Mouse (Mus musculus): ENCODE data around the gene 4930404N11Rik. TPM values are rescaled to one million over a fixed set of nuclear protein-coding genes. Genes with fewer than 3 reads are reported as not detected.

4930404N11Rik gene
- polyA plus RNA-seq, 1 experiment = 0.16 TPM

DNA sequence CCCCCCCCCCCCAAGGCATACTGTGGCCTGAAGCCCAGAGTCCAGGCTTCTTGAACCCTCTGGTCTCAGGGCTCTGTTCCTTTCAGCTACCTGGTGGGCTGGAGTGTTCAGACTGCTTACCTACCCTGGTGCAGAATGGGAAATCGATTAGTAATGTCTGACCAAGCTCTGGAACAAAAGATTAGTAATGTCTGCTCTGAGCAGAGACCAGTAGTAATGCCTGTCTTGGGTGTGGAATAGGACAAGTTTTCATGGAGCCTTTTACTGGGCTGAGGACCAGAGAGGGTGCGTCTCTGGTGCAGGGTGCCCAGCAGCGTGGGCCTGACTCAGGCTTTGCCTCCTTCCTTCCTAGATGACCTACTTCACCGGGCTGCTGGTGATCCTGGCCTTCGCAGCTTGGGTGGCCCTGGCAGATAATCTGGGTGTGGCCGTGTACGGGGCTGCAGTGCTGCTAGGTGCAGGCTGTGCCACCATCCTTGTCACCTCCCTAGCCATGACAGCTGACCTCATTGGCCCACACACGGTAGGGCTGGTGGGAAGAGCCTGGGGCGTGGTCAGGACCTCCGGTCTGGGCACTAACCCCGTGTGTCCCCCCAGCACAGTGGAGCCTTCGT lies 3.2 kb downstream of the 4930404N11Rik start:
- TF ChIP-seq CTCF (conservative IDR thresholded peaks at IDR 0.05; ENCODE audit: insufficient read depth, insufficient read length, low read depth, low read length) (no peak), POLR2A (IDR thresholded peaks at IDR 0.05; ENCODE audit: low read depth, low read length) (no peak)
- H3K4me1 ChIP-seq (ENCODE audit: control insufficient read depth, insufficient read depth, low read length) = peaks cover 12% of the 10 kb centered on the region
- H3K27me3 ChIP-seq (replicated peaks; ENCODE audit: control insufficient read depth, insufficient read depth, low read length) = no peaks in the 10 kb centered on the region
- H3K27ac ChIP-seq (ENCODE audit: insufficient read depth, low read depth, low read length) = no peak overlapping the region
- DNase-seq = no peak
- WGBS = 84% methylated on average over 12 of the region's 12 CpGs
- H3K4me3 ChIP-seq (ENCODE audit: insufficient read depth, low read depth, low read length) = no peak overlapping the region
- H3K36me3 ChIP-seq (ENCODE audit: control insufficient read depth, insufficient read depth, low read length) = no peaks in the 10 kb centered on the region

GRCm38 (mm10) chr10:81360721-81361120 lies 4.9 kb downstream of the 4930404N11Rik start:
- no peak overlapping the region for H3K27ac ChIP-seq (ENCODE audit: insufficient read depth, low read depth, low read length)
- no peaks in the 10 kb centered on the region for H3K36me3 ChIP-seq (ENCODE audit: control insufficient read depth, insufficient read depth, low read length)
- TF ChIP-seq POLR2A (IDR thresholded peaks at IDR 0.05; ENCODE audit: low read depth, low read length) (no peak), CTCF (conservative IDR thresholded peaks at IDR 0.05; ENCODE audit: insufficient read depth, insufficient read length, low read depth, low read length) (no peak)
- no peak for DNase-seq
- H3K4me3 ChIP-seq (ENCODE audit: insufficient read depth, low read depth, low read length) = no peak overlapping the region
- 75% methylated on average over 8 of the region's 8 CpGs for WGBS
- H3K27me3 ChIP-seq (replicated peaks; ENCODE audit: control insufficient read depth, insufficient read depth, low read length) = no peaks in the 10 kb centered on the region
- H3K4me1 ChIP-seq (ENCODE audit: control insufficient read depth, insufficient read depth, low read length) = peaks cover 21% of the 10 kb centered on the region

GRCm38 (mm10) chr10:81358841-81359240 lies 6.8 kb downstream of the 4930404N11Rik start:
- Histone ChIP-seq H3K36me3 (ENCODE audit: control insufficient read depth, insufficient read depth, low read length) (no peaks in the 10 kb centered on the region), H3K27me3 (replicated peaks; ENCODE audit: control insufficient read depth, insufficient read depth, low read length) (no peaks in the 10 kb centered on the region), H3K4me3 (ENCODE audit: insufficient read depth, low read depth, low read length) (no peak overlapping the region), H3K27ac (ENCODE audit: insufficient read depth, low read depth, low read length) (no peak overlapping the region), H3K4me1 (ENCODE audit: control insufficient read depth, insufficient read depth, low read length) (peaks cover 21% of the 10 kb centered on the region)
- WGBS = 38% methylated on average over 1 of the region's 1 CpGs
- TF ChIP-seq POLR2A (IDR thresholded peaks at IDR 0.05; ENCODE audit: low read depth, low read length) (no peak), CTCF (conservative IDR thresholded peaks at IDR 0.05; ENCODE audit: insufficient read depth, insufficient read length, low read depth, low read length) (no peak)
- peak; percentile 76 for DNase-seq

GRCm38 (mm10) chr10:81358209-81358608 lies 7.4 kb downstream of the 4930404N11Rik start:
- Histone ChIP-seq H3K27ac (ENCODE audit: insufficient read depth, low read depth, low read length) (no peak overlapping the region), H3K27me3 (replicated peaks; ENCODE audit: control insufficient read depth, insufficient read depth, low read length) (no peaks in the 10 kb centered on the region), H3K4me1 (ENCODE audit: control insufficient read depth, insufficient read depth, low read length) (peaks cover 21% of the 10 kb centered on the region), H3K4me3 (ENCODE audit: insufficient read depth, low read depth, low read length) (peak overlapping the region; percentile 74), H3K36me3 (ENCODE audit: control insufficient read depth, insufficient read depth, low read length) (no peaks in the 10 kb centered on the region)
- TF ChIP-seq POLR2A (IDR thresholded peaks at IDR 0.05; ENCODE audit: low read depth, low read length) (no peak), CTCF (conservative IDR thresholded peaks at IDR 0.05; ENCODE audit: insufficient read depth, insufficient read length, low read depth, low read length) (no peak)
- no peak for DNase-seq
- 42% methylated on average over 4 of the region's 4 CpGs for WGBS

GRCm38 (mm10) chr10:81356991-81357844 lies 8.4 kb downstream of the 4930404N11Rik start, which contains the start of gene Mfsd12:
TSS of gene Mfsd12 (plus strand) at chr10:81357491.
- Histone ChIP-seq H3K36me3 (ENCODE audit: control insufficient read depth, insufficient read depth, low read length) (no peaks in the 10 kb centered on the region), H3K27ac (ENCODE audit: insufficient read depth, low read depth, low read length) (no peak within 1 kb of the TSS), H3K4me1 (ENCODE audit: control insufficient read depth, insufficient read depth, low read length) (peaks cover 21% of the 10 kb centered on the region), H3K4me3 (ENCODE audit: insufficient read depth, low read depth, low read length) (peak within 1 kb of the TSS; percentile 74), H3K27me3 (replicated peaks; ENCODE audit: control insufficient read depth, insufficient read depth, low read length) (no peaks in the 10 kb centered on the region)
- peak; percentile 95 for DNase-seq
- 2% methylated on average over 79 of the region's 79 CpGs for WGBS
- TF ChIP-seq POLR2A (IDR thresholded peaks at IDR 0.05; ENCODE audit: low read depth, low read length) = no peak
- no peak for TF ChIP-seq CTCF (conservative IDR thresholded peaks at IDR 0.05; ENCODE audit: insufficient read depth, insufficient read length, low read depth, low read length)

- Histone ChIP-seq H3K4me1 (ENCODE audit: control insufficient read depth, insufficient read depth, low read length) (peaks cover 21% of the 10 kb centered on the region), H3K27me3 (replicated peaks; ENCODE audit: control insufficient read depth, insufficient read depth, low read length) (no peaks in the 10 kb centered on the region), H3K4me3 (ENCODE audit: insufficient read depth, low read depth, low read length) (no peak overlapping the region), H3K36me3 (ENCODE audit: control insufficient read depth, insufficient read depth, low read length) (no peaks in the 10 kb centered on the region), H3K27ac (ENCODE audit: insufficient read depth, low read depth, low read length) (no peak overlapping the region)
- WGBS = 44% methylated on average over 12 of the region's 12 CpGs
- TF ChIP-seq POLR2A (IDR thresholded peaks at IDR 0.05; ENCODE audit: low read depth, low read length) (no peak), CTCF (conservative IDR thresholded peaks at IDR 0.05; ENCODE audit: insufficient read depth, insufficient read length, low read depth, low read length) (no peak)
- DNase-seq = peak; percentile 57
Measured at GRCm38 (mm10) chr10:81356352-81356990, 9.1 kb downstream of the 4930404N11Rik start.

GRCm38 (mm10) chr10:81355533-81355932 lies 10.1 kb downstream of the 4930404N11Rik start:
- Histone ChIP-seq H3K27ac (ENCODE audit: insufficient read depth, low read depth, low read length) (no peak overlapping the region), H3K4me3 (ENCODE audit: insufficient read depth, low read depth, low read length) (no peak overlapping the region), H3K36me3 (ENCODE audit: control insufficient read depth, insufficient read depth, low read length) (no peaks in the 10 kb centered on the region), H3K4me1 (ENCODE audit: control insufficient read depth, insufficient read depth, low read length) (peaks cover 21% of the 10 kb centered on the region), H3K27me3 (replicated peaks; ENCODE audit: control insufficient read depth, insufficient read depth, low read length) (no peaks in the 10 kb centered on the region)
- peak; percentile 34 for DNase-seq
- 73% methylated on average over 4 of the region's 4 CpGs for WGBS
- TF ChIP-seq CTCF (conservative IDR thresholded peaks at IDR 0.05; ENCODE audit: insufficient read depth, insufficient read length, low read depth, low read length) (no peak), POLR2A (IDR thresholded peaks at IDR 0.05; ENCODE audit: low read depth, low read length) (no peak)

All from kidney, adult 2 months (tissue).